Mouse (Mus musculus) hindbrain, embryonic 14.5 days (tissue): ENCODE measurements around the gene Scn9a. TPM values are rescaled to one million over a fixed set of nuclear protein-coding genes. Genes with fewer than 3 reads are reported as not detected.
A peak's percentile ranks its signal among the peaks of the same experiment; 100 is the strongest.

Experiments
- ATAC-seq: fragments of 200-750 bp; cut with Nextera tagmentation; 2 replicates; pipeline ENCODE4 v1.8.0; 2017; ENCODE audit warnings: moderate number of reproducible peaks, mild to moderate bottlenecking, moderate TSS enrichment, moderate library complexity; ENCODE audit not compliant: low FRiP score
- DNase-seq: peaks from one replicate; pipeline ENCODE4 v3.0.0-alpha.2; 2015; ENCODE audit warnings: low spot score
- H3K27ac ChIP-seq: fragments of 300-500 bp; sonication (generic); 2 replicates; pipeline ENCODE4 v1.5.1; 2014; ENCODE audit warnings: mild to moderate bottlenecking, moderate library complexity
- H3K27me3 ChIP-seq: fragments of 300-500 bp; sonication (generic); 2 replicates; pipeline ENCODE4 v1.6.1; 2014; ENCODE audit warnings: mild to moderate bottlenecking, low read length, mixed read lengths; ENCODE audit not compliant: control insufficient read depth, insufficient read depth
- H3K36me3 ChIP-seq: fragments of 300-500 bp; sonication (generic); replicated peaks from 2 replicates; pipeline ENCODE4 v1.6.1; 2014; ENCODE audit not compliant: control insufficient read depth, insufficient read depth
- H3K4me1 ChIP-seq: fragments of 300-500 bp; sonication (generic); replicated peaks from 2 replicates; pipeline ENCODE4 v1.6.1; 2014; ENCODE audit warnings: antibody characterized with exemption, low read length, mixed read lengths; ENCODE audit not compliant: control insufficient read depth, insufficient read depth
- H3K4me2 ChIP-seq: fragments of 300-500 bp; sonication (generic); replicated peaks from 2 replicates; pipeline ENCODE4 v1.6.1; 2014; ENCODE audit warnings: mild to moderate bottlenecking, moderate library complexity
- H3K4me3 ChIP-seq: fragments of 300-500 bp; sonication (generic); replicated peaks from 2 replicates; pipeline ENCODE4 v1.5.1; 2014; ENCODE audit warnings: mild to moderate bottlenecking, low read length
- H3K9ac ChIP-seq: fragments of 300-500 bp; sonication (generic); 2 replicates; pipeline ENCODE4 v1.6.1; 2014
- H3K9me3 ChIP-seq: fragments of 300-500 bp; sonication (generic); 2 replicates; pipeline ENCODE4 v1.6.1; 2016; ENCODE audit warnings: low read length; ENCODE audit not compliant: control insufficient read depth
- WGBS: fragments of 180-500 bp; shearing (Covaris S2); extraction: QIAGEN DNeasy Blood & Tissue Kit; methylation state at CpG from one replicate; pipeline ENCODE4 v1.1.7; 2014; 5-methylcytosine and 5-hydroxymethylcytosine counted together
- polyA plus RNA-seq: library from polyadenylated mRNA; unstranded; fragments of >200 nt; fragmentation: Nextera tagmentation; extraction: Ambion mirVana; gene quantifications from 2 replicates; pipeline ENCODE4 v1.2.1, GENCODE M21; 2014

Gene Scn9a
- 9.5 and 10.5 TPM in 2 replicates for polyA plus RNA-seq

- WGBS: under 1% methylated on average over 29 of the region's 29 CpGs
- peak within 1 kb of the TSS; percentile 58 for H3K27ac ChIP-seq
These were observed at the start of gene Scn9a for GRCm38 (mm10) chr2:66634580-66635359. Scn9a (minus strand) TSS chr2:66634962.

GRCm38 (mm10) chr2:66661988-66662387 is 27.2 kb upstream of the Scn9a start:
- Histone ChIP-seq H3K4me3 (no peak overlapping the region), H3K4me1 (no peaks in the 10 kb centered on the region), H3K27ac (no peak overlapping the region), H3K36me3 (no peaks in the 10 kb centered on the region), H3K27me3 (no peaks in the 10 kb centered on the region), H3K9me3 (no peaks in the 10 kb centered on the region), H3K4me2 (no peak overlapping the region), H3K9ac (no peak overlapping the region)
- ATAC-seq: no peak
- DNase-seq: no peak
- WGBS: 50% methylated on average over 1 of the region's 1 CpGs

More at GRCm38 (mm10) chr2:66634580-66635359, at the start of gene Scn9a:
- no peaks in the 10 kb centered on the region for H3K27me3 ChIP-seq
- ATAC-seq (peak; percentile 93), DNase-seq (peak; percentile 55)
- no peaks in the 10 kb centered on the region for H3K9me3 ChIP-seq
- peak within 1 kb of the TSS; percentile 64 for H3K4me2 ChIP-seq
- H3K4me1 ChIP-seq: no peaks in the 10 kb centered on the region; the same call in 1 of the 2 replicates
- no peaks in the 10 kb centered on the region for H3K36me3 ChIP-seq
- peak within 1 kb of the TSS; percentile 73 for H3K9ac ChIP-seq
- peak within 1 kb of the TSS; percentile 47 for H3K4me3 ChIP-seq

GRCm38 (mm10) chr2:66656430-66656829 is 21.7 kb upstream of the Scn9a start:
- no peak for DNase-seq
- ATAC-seq: no peak
- Histone ChIP-seq H3K4me1 (no peaks in the 10 kb centered on the region), H3K27me3 (no peaks in the 10 kb centered on the region), H3K36me3 (no peaks in the 10 kb centered on the region), H3K9ac (no peak overlapping the region), H3K4me2 (no peak overlapping the region), H3K4me3 (no peak overlapping the region), H3K9me3 (no peaks in the 10 kb centered on the region), H3K27ac (no peak overlapping the region)
- 93% methylated on average over 3 of the region's 3 CpGs for WGBS

GRCm38 (mm10) chr2:66655431-66655830 is 20.7 kb upstream of the Scn9a start:
- 67% methylated on average over 2 of the region's 2 CpGs for WGBS
- H3K4me1 ChIP-seq: no peaks in the 10 kb centered on the region
- no peak overlapping the region for H3K4me2 ChIP-seq
- DNase-seq (no peak), ATAC-seq (no peak)
- H3K27ac ChIP-seq: no peak overlapping the region
- no peak overlapping the region for H3K4me3 ChIP-seq
- no peaks in the 10 kb centered on the region for H3K27me3 ChIP-seq
- H3K9me3 ChIP-seq: no peaks in the 10 kb centered on the region
- H3K9ac ChIP-seq: no peak overlapping the region
- H3K36me3 ChIP-seq: no peaks in the 10 kb centered on the region

GRCm38 (mm10) chr2:66644384-66644783 is 9.6 kb upstream of the Scn9a start:
- ATAC-seq: no peak
- Histone ChIP-seq H3K9me3 (no peaks in the 10 kb centered on the region), H3K4me2 (no peak overlapping the region), H3K9ac (no peak overlapping the region), H3K36me3 (no peaks in the 10 kb centered on the region), H3K4me3 (no peak overlapping the region), H3K27me3 (no peaks in the 10 kb centered on the region), H3K4me1 (no peaks in the 10 kb centered on the region), H3K27ac (no peak overlapping the region)
- 38% methylated on average over 5 of the region's 5 CpGs for WGBS
- peak; percentile 81 for DNase-seq

GRCm38 (mm10) chr2:66632728-66633127 is 2.0 kb downstream of the Scn9a start:
- H3K27me3 ChIP-seq: no peaks in the 10 kb centered on the region
- H3K36me3 ChIP-seq: no peaks in the 10 kb centered on the region
- H3K4me3 ChIP-seq: peak overlapping the region; percentile 47; the same call in 1 of the 2 replicates
- no peak for DNase-seq
- H3K4me2 ChIP-seq: peak overlapping the region; percentile 64
- 27% methylated on average over 5 of the region's 5 CpGs for WGBS
- H3K9ac ChIP-seq: no peak overlapping the region
- no peaks in the 10 kb centered on the region for H3K9me3 ChIP-seq
- H3K27ac ChIP-seq: no peak overlapping the region
- ATAC-seq: peak; percentile 14; the same call in 1 of the 2 replicates
- no peaks in the 10 kb centered on the region; the same call in 1 of the 2 replicates for H3K4me1 ChIP-seq

- no peak overlapping the region for H3K4me3 ChIP-seq
- no peaks in the 10 kb centered on the region for H3K4me1 ChIP-seq
- 65% methylated on average over 7 of the region's 7 CpGs for WGBS
- no peak for DNase-seq
- no peak overlapping the region for H3K4me2 ChIP-seq
- ATAC-seq: no peak
- no peaks in the 10 kb centered on the region for H3K36me3 ChIP-seq
- no peak overlapping the region for H3K27ac ChIP-seq
- H3K9ac ChIP-seq: no peak overlapping the region
- no peaks in the 10 kb centered on the region for H3K27me3 ChIP-seq
- H3K9me3 ChIP-seq: no peaks in the 10 kb centered on the region
These were observed 23.7 kb downstream of the Scn9a start for GRCm38 (mm10) chr2:66611091-66611490.

- Histone ChIP-seq H3K36me3 (no peaks in the 10 kb centered on the region), H3K27ac (no peak overlapping the region), H3K9ac (no peak overlapping the region), H3K4me3 (no peak overlapping the region), H3K9me3 (no peaks in the 10 kb centered on the region), H3K4me1 (no peaks in the 10 kb centered on the region), H3K4me2 (no peak overlapping the region), H3K27me3 (no peaks in the 10 kb centered on the region)
- 88% methylated on average over 6 of the region's 6 CpGs for WGBS
- DNase-seq (no peak), ATAC-seq (no peak)
These were observed 37.4 kb downstream of the Scn9a start for GRCm38 (mm10) chr2:66597313-66597712.

GRCm38 (mm10) chr2:66596145-66596544 is 38.6 kb downstream of the Scn9a start:
- H3K4me1 ChIP-seq: no peaks in the 10 kb centered on the region
- DNase-seq (no peak), ATAC-seq (no peak)
- WGBS: 56% methylated on average over 5 of the region's 5 CpGs
- H3K9ac ChIP-seq: no peak overlapping the region
- H3K27me3 ChIP-seq: no peaks in the 10 kb centered on the region
- no peak overlapping the region for H3K27ac ChIP-seq
- H3K9me3 ChIP-seq: no peaks in the 10 kb centered on the region
- no peak overlapping the region for H3K4me2 ChIP-seq
- no peak overlapping the region for H3K4me3 ChIP-seq
- H3K36me3 ChIP-seq: no peaks in the 10 kb centered on the region
